Mouse (Mus musculus): ENCODE measurements around the gene Gck.
"Not testable (repeated sequence)": the region's sequence is repeated elsewhere in the genome, so short reads cannot be mapped to it uniquely, and the experiment has no call there.

The Gck gene

DNA sequence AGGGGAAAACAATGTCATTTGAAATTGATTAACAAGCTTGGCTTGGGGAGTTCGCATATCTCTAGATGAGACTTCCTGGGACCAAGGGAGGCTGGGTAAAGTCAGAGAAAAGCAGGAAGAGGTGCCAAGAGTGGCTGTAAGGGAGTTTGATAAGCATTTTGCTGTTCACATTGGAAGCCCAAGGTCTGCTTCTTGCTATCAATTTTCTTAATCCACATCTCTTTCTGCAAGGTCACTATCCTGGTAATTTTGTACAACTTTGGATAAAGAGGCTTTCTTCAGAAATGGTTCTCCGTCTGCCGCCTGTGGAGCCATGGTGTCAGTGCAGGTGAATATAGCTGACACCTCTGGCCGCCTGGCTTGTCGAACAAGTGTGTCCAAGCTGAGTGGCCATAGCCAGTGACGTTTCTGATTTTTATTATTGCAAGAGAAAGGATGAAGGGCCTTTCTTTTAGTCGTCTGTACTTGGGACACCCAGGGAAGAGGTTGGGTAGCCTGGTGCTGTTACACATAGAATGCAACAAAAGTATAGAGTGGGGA lies 5.2 kb upstream of the Gck start:
- DNase-seq (ENCODE audit: low spot score), result no peak

DNA sequence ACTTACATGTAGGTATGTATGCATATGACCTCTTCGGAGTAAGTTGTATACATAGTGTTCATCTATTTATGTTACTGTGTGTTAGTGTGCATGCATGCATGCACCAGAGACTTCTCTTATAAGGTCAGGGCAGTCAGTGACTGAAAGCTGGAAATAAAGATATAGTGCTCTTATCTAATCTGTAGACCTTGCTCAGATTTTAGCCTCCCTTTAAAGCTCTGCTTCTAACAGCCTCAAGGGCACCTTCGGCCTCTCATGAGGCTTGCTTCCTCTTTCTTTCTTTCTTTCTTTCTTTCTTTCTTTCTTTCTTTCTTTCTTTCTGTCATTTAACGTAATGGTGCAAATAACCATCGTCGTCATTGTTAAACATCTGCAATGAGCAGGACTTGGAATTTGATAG lies 4.6 kb upstream of the Gck start:
- DNase-seq (ENCODE audit: low spot score), result no peak

DNA sequence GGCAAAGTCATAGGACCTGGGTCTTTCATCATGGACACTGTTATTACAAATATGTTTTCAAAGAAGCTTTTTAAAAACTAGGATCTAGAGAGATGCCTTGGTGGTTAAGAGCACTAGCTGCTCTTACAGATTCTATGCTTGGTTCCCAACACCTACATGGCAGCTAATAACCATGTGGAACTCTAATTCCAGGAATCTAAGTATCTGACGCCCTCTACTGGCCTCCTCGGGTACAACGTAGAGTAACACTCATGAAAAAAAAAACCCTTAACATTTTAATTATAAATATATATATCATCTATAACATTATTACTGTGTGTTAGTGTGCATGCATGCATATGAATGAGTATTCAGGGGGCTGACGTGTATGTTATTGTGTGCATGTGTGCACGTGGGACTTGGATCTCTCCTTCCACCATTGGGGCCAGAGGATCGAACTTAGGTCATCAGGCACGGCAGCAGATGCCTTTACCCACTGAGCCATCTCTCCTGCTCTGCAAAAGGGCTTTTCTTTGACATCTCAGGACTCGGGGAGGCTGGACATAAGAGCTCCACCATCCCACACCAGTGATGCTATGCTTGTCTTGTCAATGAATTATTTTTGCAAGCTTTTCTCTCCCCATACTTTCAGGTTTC lies 3.4 kb upstream of the Gck start:
- no peak for DNase-seq (ENCODE audit: low spot score)

DNA sequence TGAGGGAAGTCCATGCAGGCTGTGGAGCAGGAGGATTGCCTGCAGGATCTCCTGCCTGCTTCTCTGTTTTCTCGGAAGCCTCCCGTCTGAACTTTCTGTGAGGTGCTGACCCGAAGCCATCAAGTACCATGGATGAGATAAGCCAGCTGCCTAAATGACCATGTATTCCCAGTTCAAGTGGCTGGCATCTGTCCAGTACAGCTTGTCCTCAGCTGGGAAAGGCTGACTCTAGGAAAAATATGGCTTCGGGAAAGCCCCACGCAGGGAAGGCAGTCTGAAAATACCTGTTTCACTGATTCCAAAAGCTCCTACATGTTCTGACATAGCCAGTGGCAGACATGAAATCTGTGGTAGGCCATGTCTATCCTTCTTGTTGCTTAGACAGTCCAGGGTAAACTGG lies 2.6 kb upstream of the Gck start:
- DNase-seq (ENCODE audit: low spot score), result no peak

DNA sequence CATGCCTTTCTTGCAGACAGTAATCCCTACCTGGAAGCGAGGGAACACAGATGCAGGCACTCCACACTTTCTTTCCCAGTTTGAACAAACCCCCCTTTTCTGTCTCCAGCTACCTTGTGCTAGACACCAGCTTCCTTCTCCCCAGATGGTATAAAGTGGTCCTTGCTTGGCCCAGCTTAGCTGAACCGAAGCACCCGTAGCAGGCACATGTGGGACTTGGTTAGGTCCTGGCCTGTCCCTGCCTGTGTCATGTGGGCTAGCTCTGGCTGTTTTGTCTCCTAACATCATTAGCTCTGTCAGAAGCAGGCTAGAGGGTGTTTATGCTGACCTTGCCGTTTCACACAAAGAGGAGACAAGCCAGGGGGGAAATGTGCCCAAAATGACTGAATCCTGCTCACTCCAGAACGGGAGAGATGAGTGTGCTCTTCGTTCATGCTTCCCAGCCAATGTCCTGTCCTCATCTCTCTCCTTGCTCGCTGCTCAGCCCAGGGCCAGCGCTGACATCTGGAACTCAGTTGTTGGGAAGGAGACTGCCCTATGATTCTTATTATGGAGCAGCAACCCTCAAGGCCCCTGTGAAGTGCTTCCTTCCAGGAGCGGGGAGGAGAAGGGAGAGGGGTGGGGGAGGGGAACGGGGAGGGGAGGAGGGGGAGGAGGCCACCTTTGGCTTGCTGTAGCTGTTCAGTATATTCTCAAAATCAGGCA lies 1.2 kb downstream of the Gck start:
- no peak for DNase-seq (ENCODE audit: low spot score)

DNA sequence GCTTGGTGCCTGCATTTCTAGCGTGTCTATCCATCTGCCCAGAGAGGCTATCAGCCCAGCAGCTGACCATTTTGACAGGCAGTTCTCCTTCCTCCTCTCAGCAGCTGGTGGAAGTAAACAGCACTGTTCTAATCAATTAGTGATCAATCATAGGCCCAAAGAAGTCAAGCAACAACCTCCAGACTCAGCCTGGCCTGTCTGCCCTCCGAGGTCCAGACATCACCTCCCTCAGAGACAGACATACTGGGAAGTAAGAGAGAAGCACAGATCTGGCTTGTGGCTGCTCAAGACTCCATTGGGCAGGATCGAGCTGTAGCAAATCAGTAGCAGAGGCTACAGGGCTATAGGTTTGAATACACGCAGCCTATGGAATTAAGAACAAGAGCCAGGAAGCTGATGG lies 2.1 kb downstream of the Gck start:
- no peak for DNase-seq (ENCODE audit: low spot score)

DNA sequence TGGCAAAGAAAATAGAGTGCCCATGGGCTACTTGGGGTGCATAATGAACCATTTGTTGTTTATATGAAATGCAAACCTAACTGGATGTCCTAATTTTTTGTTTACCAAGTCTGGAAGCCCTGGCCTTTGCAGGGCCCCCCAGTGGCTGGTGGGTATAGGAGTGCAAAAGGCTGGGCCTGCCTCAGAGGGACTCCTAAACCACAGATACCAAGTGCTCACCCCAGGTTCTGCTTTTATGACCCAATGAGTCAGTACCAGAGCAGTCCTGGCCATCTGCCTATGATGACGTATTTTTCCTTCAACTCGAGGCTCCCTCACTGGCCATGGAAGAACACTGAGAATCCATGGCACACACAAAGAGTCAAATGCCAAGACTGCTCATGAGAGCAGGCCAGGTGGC lies 4.8 kb downstream of the Gck start:
- DNase-seq (ENCODE audit: low spot score), result no peak

DNA sequence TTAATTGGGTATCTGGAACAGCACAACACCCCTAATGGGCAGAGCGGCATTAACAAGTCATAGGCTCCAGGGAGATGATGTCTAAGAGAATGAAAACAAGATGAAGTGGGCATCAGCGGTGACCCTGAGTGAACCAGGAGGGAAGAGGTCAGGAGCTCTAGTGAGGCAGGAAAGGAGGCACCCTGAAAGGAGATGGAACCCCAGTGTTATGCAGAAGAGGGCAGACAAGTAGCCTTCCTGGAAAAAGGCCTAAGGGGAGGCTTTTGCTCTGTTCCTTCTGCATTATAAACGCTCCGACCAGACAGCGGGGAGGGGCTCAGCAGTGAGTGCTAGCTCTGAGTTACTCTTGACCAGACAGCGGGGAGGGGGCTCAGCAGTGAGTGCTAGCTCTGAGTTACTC lies 6.9 kb downstream of the Gck start:
- no peak for DNase-seq (ENCODE audit: low spot score)

DNA sequence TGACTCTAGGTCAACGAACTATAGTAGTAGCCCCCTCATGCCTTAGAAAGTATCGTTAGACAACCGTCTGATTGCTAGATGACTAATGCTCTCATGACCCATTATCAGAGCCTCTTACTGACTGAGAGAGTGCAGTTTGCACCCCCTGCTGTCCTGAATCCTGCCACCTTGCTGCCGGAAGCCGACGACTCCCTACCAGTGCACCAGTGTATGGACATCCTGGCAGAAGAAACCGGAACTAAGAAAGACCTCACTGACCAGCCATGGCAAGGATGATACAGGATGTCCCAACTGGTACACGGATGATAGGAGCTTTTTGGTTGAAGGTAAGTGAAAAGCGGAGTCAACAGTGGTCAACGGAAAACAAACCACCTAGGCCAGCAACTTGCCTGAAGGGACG lies 15.3 kb downstream of the Gck start:
- not testable (repeated sequence) for DNase-seq (ENCODE audit: low spot score)

DNA sequence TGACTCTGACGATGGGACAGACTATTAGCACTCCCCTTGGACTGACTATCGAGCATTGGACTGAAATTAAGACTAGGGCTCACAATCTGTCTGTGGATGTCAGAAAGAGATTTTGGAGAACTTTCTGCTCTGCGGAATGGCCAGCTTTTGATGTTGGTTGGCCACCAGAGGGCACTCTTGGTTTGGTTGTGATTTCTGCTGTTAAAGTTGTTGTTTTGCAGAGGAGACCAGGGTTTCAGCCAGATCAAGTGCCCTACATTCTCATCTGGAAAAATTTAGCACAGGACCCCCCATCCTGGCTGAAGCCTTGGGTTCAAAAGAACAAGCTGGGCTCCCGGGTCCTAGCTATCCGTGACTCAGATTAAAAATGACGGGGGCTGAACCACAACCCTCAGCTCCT lies 17.9 kb downstream of the Gck start:
- DNase-seq (ENCODE audit: low spot score), result not testable (repeated sequence)

DNA sequence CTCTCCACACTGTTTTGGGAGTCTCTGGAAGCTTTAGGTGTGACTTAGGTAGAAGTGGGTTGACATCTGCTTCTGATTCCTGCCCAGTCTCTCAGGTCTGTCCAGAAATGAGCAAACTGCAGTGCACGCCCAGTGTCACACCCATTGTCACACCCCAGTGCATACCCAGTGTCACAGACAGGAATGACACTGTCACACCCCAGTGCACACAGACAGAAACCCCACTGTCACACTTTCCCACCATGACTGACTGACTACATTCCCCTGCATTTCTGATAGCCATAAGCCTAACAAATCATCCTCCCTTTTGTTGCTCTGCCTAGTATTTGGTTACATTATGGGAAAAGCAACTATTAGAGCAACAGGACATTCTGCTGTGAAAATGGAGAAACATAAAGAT lies 19.3 kb downstream of the Gck start:
- DNase-seq (ENCODE audit: low spot score), result no peak

DNA sequence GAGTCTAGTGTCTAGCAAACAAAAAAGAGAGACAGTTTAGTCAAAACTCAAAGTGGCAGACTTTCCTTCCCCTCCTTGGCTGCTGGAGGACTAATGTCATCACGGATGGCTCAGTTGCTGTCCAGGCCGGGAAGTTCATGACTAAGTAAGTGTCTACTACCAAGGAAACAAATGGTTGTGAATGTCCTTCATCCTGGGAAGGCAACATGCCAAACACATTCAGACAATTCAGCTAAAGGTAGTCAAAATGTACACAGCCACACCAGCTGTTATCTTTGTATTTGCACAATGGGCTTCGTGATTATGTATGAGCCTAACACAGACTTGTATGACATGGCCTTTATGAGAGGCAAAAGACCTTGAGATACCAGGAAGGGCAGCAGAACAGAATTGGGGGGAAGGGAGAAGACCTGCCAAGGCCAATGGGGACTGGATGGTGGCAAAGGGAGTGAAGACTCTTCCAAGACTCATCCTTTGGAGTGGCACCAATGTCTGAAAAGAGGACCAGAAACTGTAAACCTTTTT lies 23.1 kb downstream of the Gck start:
- no peak for DNase-seq (ENCODE audit: low spot score)

DNA sequence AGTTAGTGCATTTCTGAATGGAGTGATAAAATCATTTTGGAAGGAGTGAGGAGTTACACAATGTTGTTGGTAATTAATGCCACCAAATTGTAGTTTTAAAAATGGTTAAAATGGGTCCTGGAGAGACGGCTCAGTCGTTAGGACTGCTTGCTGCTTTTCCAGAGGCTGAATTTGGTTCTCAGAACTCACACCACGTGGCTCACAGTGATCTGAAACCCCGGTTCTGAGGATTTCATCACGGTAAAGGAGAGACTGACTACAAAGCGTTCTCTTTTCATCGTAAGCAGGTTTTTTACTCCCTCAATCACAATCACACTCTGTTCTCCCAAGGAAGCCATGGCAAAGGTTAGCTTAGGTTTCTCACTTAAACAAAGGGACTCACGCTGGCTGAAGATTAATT lies 25.2 kb downstream of the Gck start:
- no peak for DNase-seq (ENCODE audit: low spot score)

DNA sequence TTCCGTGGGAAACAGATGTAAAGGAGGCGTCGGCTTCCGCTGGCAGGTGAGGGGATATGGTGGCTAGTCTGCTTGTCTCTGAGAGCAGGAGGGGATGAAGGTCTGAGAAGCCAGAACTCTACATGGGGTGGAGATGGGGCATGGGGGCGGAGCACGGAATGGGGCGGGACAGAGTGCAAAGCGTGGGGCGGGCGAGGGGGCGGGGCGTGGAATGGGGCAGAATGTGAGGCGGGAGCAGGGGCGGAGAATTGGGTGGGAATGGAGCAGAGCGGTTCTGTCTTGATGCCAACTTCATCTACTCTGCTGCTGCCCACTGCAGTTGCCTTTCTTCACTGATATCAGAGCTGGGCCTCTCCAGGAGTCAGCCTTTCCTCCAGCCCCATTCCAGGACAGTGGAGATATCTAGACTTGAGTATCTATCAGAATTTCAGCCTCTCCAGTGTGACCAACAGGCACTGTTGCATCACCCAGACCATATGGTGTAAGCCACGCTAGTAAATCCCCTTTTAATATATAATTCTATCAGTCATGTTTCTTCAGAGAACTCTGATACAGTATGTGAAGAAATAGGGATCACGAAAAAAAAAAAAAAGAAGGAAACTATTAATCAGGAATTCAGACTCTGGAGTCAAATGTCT lies 29.4 kb downstream of the Gck start:
- no peak for DNase-seq (ENCODE audit: low spot score)

DNA sequence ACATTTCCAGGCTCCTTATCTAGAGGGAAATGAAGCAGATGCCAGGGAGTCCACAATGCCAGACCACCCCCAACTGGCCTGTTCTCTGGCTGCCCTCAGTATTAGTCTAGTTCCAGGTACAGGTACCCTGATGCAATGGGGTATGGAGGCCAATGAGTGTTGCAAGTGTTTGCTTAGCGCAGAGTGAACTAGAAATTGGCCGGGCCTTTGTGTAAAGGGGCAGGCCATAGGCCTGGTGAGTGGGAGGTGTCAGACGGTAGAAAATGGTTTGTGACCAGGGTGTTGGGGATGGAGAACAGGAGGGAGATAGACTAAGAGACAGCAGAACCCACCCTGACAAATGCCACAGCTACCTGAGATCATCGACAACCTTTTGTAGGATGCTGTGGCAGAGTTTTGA lies 30.3 kb downstream of the Gck start:
- DNase-seq (ENCODE audit: low spot score), result no peak

DNA sequence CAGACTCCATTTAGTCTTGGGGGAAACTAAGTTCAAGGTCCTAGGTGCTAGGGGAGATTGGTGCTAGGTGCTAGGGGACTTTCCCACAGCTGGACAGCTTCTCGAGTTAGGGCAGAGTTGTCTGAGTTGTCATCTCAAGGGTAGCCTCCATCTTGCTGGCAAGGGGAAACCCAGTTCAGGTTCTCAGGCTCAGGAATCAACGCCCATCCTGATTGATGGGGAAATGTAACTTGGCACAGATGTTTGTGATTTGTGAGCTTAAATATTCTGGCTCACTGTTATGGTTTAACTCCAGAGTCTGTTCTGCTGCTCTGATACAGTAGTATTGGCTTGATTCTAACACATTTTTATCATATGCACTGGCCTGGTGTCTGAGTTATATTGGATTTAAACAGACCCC lies 31.8 kb downstream of the Gck start:
- no peak for DNase-seq (ENCODE audit: low spot score)

DNA sequence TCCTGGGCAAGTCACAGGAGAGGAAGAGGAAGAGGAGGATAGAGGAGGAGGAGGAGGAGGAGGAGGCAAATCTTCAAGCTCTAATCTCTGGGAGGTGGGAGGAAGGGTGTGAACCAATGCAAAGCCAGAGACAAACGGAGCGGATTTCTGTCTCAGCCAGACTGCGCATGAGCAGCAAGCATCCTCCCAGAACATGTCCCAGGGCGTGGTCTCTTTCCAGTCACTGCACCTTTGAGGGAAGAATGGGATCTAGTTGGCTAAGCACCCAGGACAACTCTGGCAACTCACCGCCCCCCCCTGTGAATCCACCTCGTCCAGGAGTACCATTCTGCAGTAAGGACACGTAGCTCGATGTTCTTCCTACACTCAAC lies 33.7 kb downstream of the Gck start:
- DNase-seq (ENCODE audit: low spot score), result no peak

DNA sequence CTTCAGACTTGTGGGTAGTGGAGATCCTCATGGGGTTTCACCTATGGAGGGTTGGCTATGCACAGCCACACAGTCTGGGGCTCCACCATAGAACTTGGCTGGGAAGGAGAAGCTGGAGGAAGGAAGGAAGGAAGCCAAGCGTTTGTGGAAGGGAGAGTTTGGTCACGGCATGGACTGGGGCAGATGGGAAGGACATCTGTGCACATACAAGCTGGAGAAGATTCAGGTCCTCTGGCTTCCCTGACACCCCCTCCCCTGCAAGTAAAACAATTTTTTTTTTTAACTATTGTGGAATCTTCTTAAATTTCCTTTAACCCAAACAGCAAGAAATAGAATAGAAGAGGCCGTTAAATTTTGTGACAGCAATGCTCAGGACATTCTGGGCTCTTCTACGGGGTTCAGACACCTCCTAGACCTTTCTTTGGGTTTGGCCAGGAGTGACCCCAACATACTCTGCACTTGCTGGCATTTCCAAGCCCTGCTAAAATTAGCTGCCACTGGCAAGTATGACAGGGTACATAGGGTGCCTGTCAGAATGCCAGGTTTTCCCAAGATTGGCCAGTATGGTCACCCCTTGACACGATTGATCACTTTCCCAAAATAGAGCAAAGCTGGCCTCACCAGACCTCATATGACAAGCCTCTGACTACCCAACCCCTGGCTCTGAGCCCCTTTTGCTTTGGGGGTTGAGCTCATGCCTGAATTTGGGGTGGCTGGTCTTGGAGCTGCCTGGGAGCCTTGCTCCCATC lies 34.3 kb downstream of the Gck start:
- no peak for DNase-seq (ENCODE audit: low spot score)

DNA sequence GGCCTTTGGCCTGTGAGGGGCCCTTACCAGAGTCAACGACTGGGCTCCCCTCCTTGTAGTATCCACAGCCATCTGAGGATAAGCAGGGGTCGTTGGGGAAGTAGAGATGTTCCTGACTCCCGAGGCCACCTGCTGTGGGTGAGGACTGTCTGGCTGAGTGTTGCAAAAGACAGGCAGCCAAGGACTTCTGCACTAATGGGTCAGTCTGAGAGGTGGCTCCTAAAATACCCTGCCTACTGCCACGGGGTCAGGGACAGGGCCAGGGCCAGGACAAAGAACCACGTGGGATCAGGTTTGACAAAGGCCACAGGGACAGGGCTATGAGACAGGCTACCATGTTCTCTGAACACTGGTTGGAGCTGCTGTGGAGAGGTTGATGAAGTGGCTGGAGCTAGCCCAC lies 34.9 kb downstream of the Gck start:
- DNase-seq (ENCODE audit: low spot score), result no peak

DNA sequence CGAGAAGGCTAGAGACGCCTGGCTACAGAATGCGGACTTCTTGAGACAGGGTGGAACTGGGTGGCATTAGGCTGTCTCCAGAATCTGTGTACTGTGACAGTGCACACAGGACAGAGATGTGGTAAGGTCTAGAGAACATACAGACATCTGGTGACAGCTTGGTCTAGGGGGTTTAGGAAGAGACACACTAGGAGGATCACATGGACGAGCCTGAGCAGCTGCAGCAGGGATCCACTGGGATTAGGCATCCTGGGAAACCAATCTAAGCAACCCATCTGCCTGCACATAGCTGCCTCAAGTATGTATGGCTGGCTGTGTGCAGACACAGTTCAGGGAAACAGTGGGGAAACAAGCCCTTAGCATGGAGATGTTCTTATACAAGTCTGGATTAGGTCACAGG lies 35.9 kb downstream of the Gck start:
- no peak for DNase-seq (ENCODE audit: low spot score)

DNA sequence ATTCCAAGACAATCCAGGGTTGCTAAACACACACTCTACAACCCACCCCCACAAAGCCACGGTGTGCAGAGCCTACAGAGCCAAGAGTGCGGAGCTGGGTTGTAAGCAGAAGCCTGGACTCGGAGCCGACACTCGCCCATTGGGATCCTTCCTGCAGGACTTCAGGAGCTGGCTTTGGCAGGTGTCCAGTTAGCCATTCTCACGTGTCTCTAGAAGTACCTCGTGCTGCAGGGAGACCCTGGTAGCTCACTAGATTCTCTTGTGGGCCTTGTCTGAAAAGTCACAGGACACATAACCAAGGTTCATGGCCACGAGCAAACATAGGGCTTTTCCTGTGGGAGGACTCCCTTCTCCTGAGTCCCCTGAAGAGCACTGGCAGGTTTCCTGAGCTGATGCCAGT lies 36.6 kb downstream of the Gck start:
- no peak for DNase-seq (ENCODE audit: low spot score)

DNA sequence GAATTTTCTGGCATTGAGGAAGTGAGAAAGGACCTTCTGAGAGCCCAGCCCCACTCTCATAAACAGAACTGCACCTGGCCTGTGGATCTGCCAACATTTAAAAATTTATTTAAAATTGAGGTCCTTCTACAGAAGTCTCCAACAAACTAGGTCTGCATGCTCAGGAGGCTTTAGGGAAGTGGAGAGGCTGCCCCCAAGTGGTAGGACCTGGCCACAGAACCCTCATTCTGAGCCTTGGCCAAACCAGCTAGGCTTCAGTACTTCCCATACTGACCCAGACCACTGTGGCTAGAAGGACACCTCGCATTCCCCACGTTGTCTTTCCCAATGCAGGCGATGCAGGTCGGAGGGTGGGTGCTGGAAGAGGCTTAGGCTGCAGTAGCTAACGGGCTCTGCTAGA lies 37.2 kb downstream of the Gck start:
- no peak for DNase-seq (ENCODE audit: low spot score)

DNA sequence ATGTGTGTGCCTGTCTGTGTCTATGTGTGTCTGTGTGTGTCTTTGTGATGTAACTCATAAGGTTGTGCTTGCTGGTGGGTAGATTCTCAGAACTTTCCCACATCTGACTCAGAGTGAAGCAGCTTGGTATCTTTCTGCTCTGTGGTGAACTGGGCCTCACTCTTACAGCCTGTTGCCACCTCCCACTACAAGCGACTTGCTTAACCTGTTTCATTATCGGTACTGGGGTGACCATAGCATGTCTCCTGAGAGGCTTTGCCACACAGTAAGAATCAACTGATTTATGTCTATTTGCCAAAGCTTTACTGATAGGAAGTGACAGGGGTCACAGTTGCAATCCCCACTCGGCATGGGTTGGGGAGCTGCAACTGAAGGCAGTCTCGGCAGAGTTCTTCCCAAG lies 41.2 kb downstream of the Gck start:
- no peak for DNase-seq (ENCODE audit: low spot score)
